Mouse (Mus musculus): ENCODE data around the gene Chst2. TPM values are rescaled to one million over a fixed set of nuclear protein-coding genes. Genes with fewer than 3 reads are reported as not detected.

The Chst2 gene
- total RNA-seq, 2 experiments from 2014 or later = 3.9 to 4.2 TPM

- no peak for DNase-seq
These were observed 40.6 kb downstream of the Chst2 start for GRCm38 (mm10) chr9:95365882-95366281.

GRCm38 (mm10) chr9:95353829-95354391, 52.6 kb downstream of the Chst2 start:
- DNase-seq = no peak

GRCm38 (mm10) chr9:95351968-95352367, 54.6 kb downstream of the Chst2 start:
- DNase-seq = no peak

DNA sequence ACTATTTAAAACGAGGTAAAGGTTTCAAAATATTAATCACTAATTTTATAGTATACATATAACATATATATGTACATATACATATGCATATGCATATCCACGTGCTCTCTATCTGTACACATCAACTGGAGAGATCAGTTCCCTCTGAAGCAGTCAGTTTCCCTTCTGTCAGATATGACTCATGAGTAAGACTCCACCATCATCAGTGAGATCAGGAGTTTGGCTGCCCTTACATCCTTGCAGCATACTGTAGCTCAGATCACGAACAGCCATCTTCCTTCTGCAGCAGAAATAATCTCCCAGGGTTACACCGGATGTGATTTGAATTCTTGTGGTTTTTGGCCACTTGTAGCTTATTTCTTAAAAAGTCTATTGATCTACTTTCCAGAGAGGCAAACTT, 56.0 kb downstream of the Chst2 start:
- DNase-seq = no peak

Other genes with a start within 250 kb of the Chst2 start
- 10 to 100 TPM; 27.7 to 43.8 TPM for gene U2surp, start 105.3 kb upstream of the Chst2 start, total RNA-seq (2021)
- 1 to 10 TPM; 4.4 to 4.5 TPM for gene Paqr9, start 152.9 kb upstream of the Chst2 start, total RNA-seq (2021)
- 1 to 10 TPM; 7.4 to 9.8 TPM for gene Pcolce2, start 230.9 kb upstream of the Chst2 start, total RNA-seq (2021)